Mouse (Mus musculus) lung, embryonic 14.5 days (tissue): ENCODE measurements around the gene Rpl36al. TPM values are rescaled to one million over a fixed set of nuclear protein-coding genes. Genes with fewer than 3 reads are reported as not detected.
"Not testable (repeated sequence)": the region's sequence is repeated elsewhere in the genome, so short reads cannot be mapped to it uniquely, and the experiment has no call there.

Experiments
- ATAC-seq: fragments of 200-750 bp; cut with Nextera tagmentation; 2 replicates; pipeline ENCODE4 v1.8.0; 2017; ENCODE audit warnings: mild to moderate bottlenecking, moderate TSS enrichment, moderate library complexity; ENCODE audit not compliant: insufficient read depth
- DNase-seq: peaks from one replicate; pipeline ENCODE4 v3.0.0-alpha.2; 2015
- H3K27ac ChIP-seq: fragments of 300-500 bp; sonication (generic); 2 replicates; pipeline ENCODE4 v1.5.1; 2014; ENCODE audit warnings: low read depth, mild to moderate bottlenecking, moderate library complexity
- H3K27me3 ChIP-seq: fragments of 300-500 bp; sonication (generic); 2 replicates; pipeline ENCODE4 v1.6.1; 2014; ENCODE audit warnings: low read length, control low read depth; ENCODE audit not compliant: insufficient read depth
- H3K36me3 ChIP-seq: fragments of 300-500 bp; sonication (generic); 2 replicates; pipeline ENCODE4 v1.6.1; 2014; ENCODE audit warnings: control low read depth; ENCODE audit not compliant: insufficient read depth
- H3K4me1 ChIP-seq: fragments of 300-500 bp; sonication (generic); 2 replicates; pipeline ENCODE4 v1.6.1; 2014; ENCODE audit warnings: antibody characterized with exemption, control low read depth; ENCODE audit not compliant: insufficient read depth
- H3K4me2 ChIP-seq: fragments of 300-500 bp; sonication (generic); 2 replicates; pipeline ENCODE4 v1.6.1; 2014; ENCODE audit warnings: mild to moderate bottlenecking
- H3K4me3 ChIP-seq: fragments of 300-500 bp; sonication (generic); 2 replicates; pipeline ENCODE4 v1.5.1; 2014; ENCODE audit warnings: low read depth, low read length
- H3K9ac ChIP-seq: fragments of 300-500 bp; sonication (generic); 2 replicates; pipeline ENCODE4 v1.6.1; 2014
- H3K9me3 ChIP-seq: fragments of 300-500 bp; sonication (generic); 2 replicates; pipeline ENCODE4 v1.6.1; 2016; ENCODE audit warnings: low read depth, low read length, control low read depth
- CTCF ChIP-seq: IDR thresholded peaks from 2 replicates; pipeline ENCODE4 v1.5.1; 2016; ENCODE audit warnings: antibody characterized with exemption, low read depth
- WGBS: fragments of 180-500 bp; shearing (Covaris S2); extraction: QIAGEN DNeasy Blood & Tissue Kit; methylation state at CpG from one replicate; pipeline ENCODE4 v1.1.7; 2014; 5-methylcytosine and 5-hydroxymethylcytosine counted together
- polyA plus RNA-seq: library from polyadenylated mRNA; unstranded; fragments of >200 nt; fragmentation: Nextera tagmentation; extraction: Ambion mirVana; gene quantifications from 2 replicates; pipeline ENCODE4 v1.2.1, GENCODE M21; 2014

Gene Rpl36al
- polyA plus RNA-seq, 1 experiment from 2014 or later = 591 TPM

- Histone ChIP-seq H3K27me3 (no peaks in the 10 kb centered on the region), H3K4me1 (no peaks in the 10 kb centered on the region), H3K36me3 (peaks cover 37% of the 10 kb centered on the region), H3K4me2 (no peak overlapping the region), H3K27ac (no peak overlapping the region), H3K4me3 (no peak overlapping the region), H3K9ac (no peak overlapping the region), H3K9me3 (no peaks in the 10 kb centered on the region)
- WGBS = 56% methylated on average over 12 of the region's 12 CpGs
- no peak for DNase-seq
- ATAC-seq = no peak
- no peak for TF ChIP-seq CTCF
Measured at GRCm38 (mm10) chr12:69179371-69179770, 4.5 kb downstream of the Rpl36al start.

- peaks cover 40% of the 10 kb centered on the region for H3K36me3 ChIP-seq
- no peak for ATAC-seq
- no peak overlapping the region for H3K4me3 ChIP-seq
- no peak overlapping the region for H3K9ac ChIP-seq
- no peak overlapping the region for H3K27ac ChIP-seq
- no peak overlapping the region for H3K4me2 ChIP-seq
- TF ChIP-seq CTCF = no peak
- H3K4me1 ChIP-seq = no peaks in the 10 kb centered on the region
- no peaks in the 10 kb centered on the region for H3K9me3 ChIP-seq
- DNase-seq = no peak
- no peaks in the 10 kb centered on the region for H3K27me3 ChIP-seq
- WGBS = 84% methylated on average over 3 of the region's 3 CpGs
Measured at GRCm38 (mm10) chr12:69177526-69177925, 6.4 kb downstream of the Rpl36al start.

- 84% methylated on average over 3 of the region's 3 CpGs for WGBS
- no peak overlapping the region for H3K27ac ChIP-seq
- no peak overlapping the region for H3K4me3 ChIP-seq
- no peak for TF ChIP-seq CTCF
- no peak for ATAC-seq
- peaks cover 42% of the 10 kb centered on the region for H3K36me3 ChIP-seq
- no peak overlapping the region for H3K4me2 ChIP-seq
- H3K9me3 ChIP-seq = no peaks in the 10 kb centered on the region
- DNase-seq = no peak
- no peaks in the 10 kb centered on the region for H3K27me3 ChIP-seq
- no peaks in the 10 kb centered on the region for H3K4me1 ChIP-seq
- no peak overlapping the region for H3K9ac ChIP-seq
Measured at GRCm38 (mm10) chr12:69175975-69176374, 7.9 kb downstream of the Rpl36al start.

- H3K9ac ChIP-seq = no peak overlapping the region
- TF ChIP-seq CTCF = no peak
- ATAC-seq = no peak
Measured at GRCm38 (mm10) chr12:69171307-69171706, 12.6 kb downstream of the Rpl36al start.

GRCm38 (mm10) chr12:69168461-69169106 lies 15.3 kb downstream of the Rpl36al start, which contains the start of gene Lrr1:
Gene Lrr1, plus strand, starts transcription at chr12:69168814.
- DNase-seq = peak; percentile 91
- Histone ChIP-seq H3K9me3 (no peaks in the 10 kb centered on the region), H3K4me1 (peaks cover 5% of the 10 kb centered on the region), H3K4me3 (peak within 1 kb of the TSS; percentile 81), H3K9ac (peak within 1 kb of the TSS; percentile 71), H3K27me3 (no peaks in the 10 kb centered on the region), H3K27ac (peak within 1 kb of the TSS; percentile 65), H3K4me2 (peak within 1 kb of the TSS; percentile 86), H3K36me3 (peaks cover 10% of the 10 kb centered on the region)
- WGBS = under 1% methylated on average over 40 of the region's 40 CpGs
- ATAC-seq = peak; percentile 96
- no peak for TF ChIP-seq CTCF

More at GRCm38 (mm10) chr12:69171307-69171706, 12.6 kb downstream of the Rpl36al start:
- no peaks in the 10 kb centered on the region for H3K27me3 ChIP-seq
- peaks cover 30% of the 10 kb centered on the region for H3K36me3 ChIP-seq
- DNase-seq = no peak
- no peaks in the 10 kb centered on the region for H3K9me3 ChIP-seq
- no peak overlapping the region for H3K4me2 ChIP-seq
- no peak overlapping the region for H3K4me3 ChIP-seq
- H3K4me1 ChIP-seq = peaks cover 5% of the 10 kb centered on the region
- 89% methylated on average over 2 of the region's 2 CpGs for WGBS
- H3K27ac ChIP-seq = no peak overlapping the region

GRCm38 (mm10) chr12:69167656-69168460 lies 16.0 kb downstream of the Rpl36al start:
- Histone ChIP-seq H3K9me3 (no peaks in the 10 kb centered on the region), H3K4me3 (peak overlapping the region; percentile 81), H3K36me3 (peaks cover 10% of the 10 kb centered on the region), H3K4me2 (peak overlapping the region; percentile 86), H3K27me3 (no peaks in the 10 kb centered on the region), H3K9ac (peak overlapping the region; percentile 71), H3K4me1 (peaks cover 5% of the 10 kb centered on the region), H3K27ac (no peak overlapping the region; the same call in 1 of the 2 replicates)
- WGBS = 8% methylated on average over 18 of the region's 18 CpGs
- ATAC-seq (peak; percentile 57), DNase-seq (no peak)
- no peak for TF ChIP-seq CTCF

GRCm38 (mm10) chr12:69166861-69167581 lies 16.9 kb downstream of the Rpl36al start:
- not testable (repeated sequence) for ATAC-seq, H3K4me3 ChIP-seq, H3K9me3 ChIP-seq, H3K36me3 ChIP-seq, DNase-seq, H3K9ac ChIP-seq, H3K4me1 ChIP-seq, H3K4me2 ChIP-seq, H3K27me3 ChIP-seq, H3K27ac ChIP-seq
- WGBS = 66% methylated on average over 8 of the region's 8 CpGs
